Comparison of ENCODE assay signal across 7 mouse cellular contexts in genomic region chr7:130593375-130594239, GRCm38 (mm10). TPM values are rescaled to one million over a fixed set of nuclear protein-coding genes. Genes with fewer than 3 reads are reported as not detected.
DNase-seq lines count a peak whose midpoint lies in the region; ATAC-seq and TF ChIP-seq lines count a peak whose summit lies in the region.
"Not testable (repeated sequence)": the region's sequence is repeated elsewhere in the genome, so short reads cannot be mapped to it uniquely, and the experiment has no call there.

No protein-coding gene starts in this region.

- not testable (repeated sequence) for TF ChIP-seq POLR2A in kidney, adult 2 months (IDR thresholded peaks at IDR 0.05; ENCODE audit: low read depth, low read length)

- H3K36me3 ChIP-seq in forebrain, postnatal 0 days (ENCODE audit: insufficient read depth); hindbrain, embryonic 12.5 days; kidney, adult 2 months (ENCODE audit: control insufficient read depth, insufficient read depth, low read length); liver, postnatal 0 days (replicated peaks; ENCODE audit: insufficient read depth, low read length); midbrain, embryonic 16.5 days (ENCODE audit: control insufficient read depth, insufficient read depth, low read length): not testable (repeated sequence)

- DNase-seq in cerebellum, adult 11-12 months = peak; percentile 24
- DNase-seq in forebrain, postnatal 0 days = peak; percentile 41
- DNase-seq in kidney, adult 2 months = peak; percentile 57
- DNase-seq in liver, postnatal 0 days = not testable (repeated sequence)

- not testable (repeated sequence) for H3K27me3 ChIP-seq in forebrain, postnatal 0 days (ENCODE audit: insufficient read depth, low read length); hindbrain, embryonic 12.5 days; kidney, adult 2 months (replicated peaks; ENCODE audit: control insufficient read depth, insufficient read depth, low read length); liver, postnatal 0 days (ENCODE audit: insufficient read depth, low read length); midbrain, embryonic 16.5 days (ENCODE audit: control insufficient read depth, insufficient read depth, low read depth, low read length)

- H3K27ac ChIP-seq in forebrain, postnatal 0 days (ENCODE audit: low read depth, low read length); hindbrain, embryonic 12.5 days; midbrain, embryonic 16.5 days (ENCODE audit: low read length): not testable (repeated sequence)
- peak overlapping the region; percentile 89 for H3K27ac ChIP-seq in kidney, adult 2 months (ENCODE audit: insufficient read depth, low read depth, low read length)
- H3K27ac ChIP-seq in liver, postnatal 0 days (ENCODE audit: low read depth) = peak overlapping the region; percentile 62

- H3K4me2 ChIP-seq in forebrain, postnatal 0 days (ENCODE audit: low read depth); hindbrain, embryonic 12.5 days (replicated peaks); liver, postnatal 0 days (ENCODE audit: low read depth, low read length); midbrain, embryonic 16.5 days (ENCODE audit: low read length): not testable (repeated sequence)

- ATAC-seq in erythroblast, adult 5-6 weeks (replicated peaks; ENCODE audit: low FRiP score, poor library complexity, severe bottlenecking) = peak; percentile 58
- peak; percentile 83 for ATAC-seq in forebrain, postnatal 0 days
- ATAC-seq in hindbrain, embryonic 12.5 days (ENCODE audit: low FRiP score) = peak; percentile 75
- not testable (repeated sequence) for ATAC-seq in liver, postnatal 0 days
- ATAC-seq in midbrain, embryonic 16.5 days = peak; percentile 81

- not testable (repeated sequence) for H3K4me3 ChIP-seq in forebrain, postnatal 0 days (ENCODE audit: low read depth, low read length); hindbrain, embryonic 12.5 days; liver, postnatal 0 days (ENCODE audit: low read depth, low read length); midbrain, embryonic 16.5 days (ENCODE audit: low read depth, low read length)
- H3K4me3 ChIP-seq in kidney, adult 2 months (ENCODE audit: insufficient read depth, low read depth, low read length) = peak overlapping the region; percentile 42; the same call in 1 of the 2 replicates

- TF ChIP-seq EP300 in liver, postnatal 0 days (IDR thresholded peaks at IDR 0.05; ENCODE audit: low read depth) = not testable (repeated sequence)

- not testable (repeated sequence) for H3K4me1 ChIP-seq in forebrain, postnatal 0 days (ENCODE audit: insufficient read depth); hindbrain, embryonic 12.5 days; liver, postnatal 0 days (ENCODE audit: insufficient read depth)
- H3K4me1 ChIP-seq in kidney, adult 2 months (ENCODE audit: control insufficient read depth, insufficient read depth, low read length) = peaks cover 17% of the 10 kb centered on the region
- peaks cover 17% of the 10 kb centered on the region; the same call in 1 of the 2 replicates for H3K4me1 ChIP-seq in midbrain, embryonic 16.5 days (ENCODE audit: control insufficient read depth, insufficient read depth, low read length)

- H3K9me3 ChIP-seq in forebrain, postnatal 0 days (ENCODE audit: low read length); hindbrain, embryonic 12.5 days (replicated peaks); liver, postnatal 0 days (ENCODE audit: low read length); midbrain, embryonic 16.5 days (replicated peaks; ENCODE audit: control insufficient read depth, low read length, poor library complexity, severe bottlenecking): not testable (repeated sequence)

- WGBS in forebrain, postnatal 0 days = 15% methylated on average over 7 of the region's 11 CpGs
- 35% methylated on average over 8 of the region's 11 CpGs for WGBS in hindbrain, embryonic 12.5 days
- WGBS in kidney, adult 2 months = 30% methylated on average over 9 of the region's 11 CpGs
- 69% methylated on average over 7 of the region's 11 CpGs for WGBS in liver, postnatal 0 days (ENCODE audit: insufficient replicate concordance)
- 34% methylated on average over 7 of the region's 11 CpGs for WGBS in midbrain, embryonic 16.5 days

- not testable (repeated sequence) for H3K9ac ChIP-seq in forebrain, postnatal 0 days; hindbrain, embryonic 12.5 days; liver, postnatal 0 days (replicated peaks); midbrain, embryonic 16.5 days (ENCODE audit: low read depth, low read length)

- TF ChIP-seq CTCF in forebrain, postnatal 0 days (IDR thresholded peaks at IDR 0.05; ENCODE audit: low read depth); kidney, adult 2 months (conservative IDR thresholded peaks at IDR 0.05; ENCODE audit: insufficient read depth, insufficient read length, low read depth, low read length); liver, postnatal 0 days (IDR thresholded peaks at IDR 0.05; ENCODE audit: low read depth): not testable (repeated sequence)

RNA-seq across cellular contexts. Expression of gene Tacc2, which starts 16.4 kb away (rescaled TPM):
- total RNA-seq in erythroblast, adult 5-6 weeks (2015; ENCODE audit: low replicate concordance) = 0.19 and 4.8 TPM in 2 replicates
- 2.5 and 4.0 TPM in 2 replicates for total RNA-seq in erythroblast, adult 5-6 weeks (2017; ENCODE audit: low replicate concordance)
- total RNA-seq in forebrain, postnatal 0 days (2014; rRNA removed) = 49.1 and 54.1 TPM in 2 replicates
- 51.3 and 60.9 TPM in 2 replicates for polyA plus RNA-seq in forebrain, postnatal 0 days (2015; fragmentation: Nextera tagmentation; extraction: Ambion mirVana)
- 69.4 and 75.5 TPM in 2 replicates for polyA plus RNA-seq in hindbrain, embryonic 12.5 days (2016; fragmentation: Nextera tagmentation; extraction: Ambion mirVana)
- 72.2 and 78.4 TPM in 2 replicates for polyA plus RNA-seq in kidney, adult 2 months (2012; rRNA removed)
- polyA plus RNA-seq in liver, postnatal 0 days (2015; fragmentation: Nextera tagmentation; extraction: Ambion mirVana) = 3.5 and 3.8 TPM in 2 replicates
- polyA plus RNA-seq in midbrain, embryonic 16.5 days (2015; fragmentation: Nextera tagmentation; extraction: Ambion mirVana) = 61.1 and 66.3 TPM in 2 replicates

RNA-seq across cellular contexts. Expression of gene Nsmce4a, which starts 20.7 kb away (rescaled TPM):
- total RNA-seq in erythroblast, adult 5-6 weeks (2015; ENCODE audit: low replicate concordance) = 65.8 and 101 TPM in 2 replicates
- 52.1 and 75.8 TPM in 2 replicates for total RNA-seq in erythroblast, adult 5-6 weeks (2017; ENCODE audit: low replicate concordance)
- total RNA-seq in forebrain, postnatal 0 days (2014; rRNA removed) = 52.5 and 58.6 TPM in 2 replicates
- 76.8 and 87.6 TPM in 2 replicates for polyA plus RNA-seq in forebrain, postnatal 0 days (2015; fragmentation: Nextera tagmentation; extraction: Ambion mirVana)
- 132 and 145 TPM in 2 replicates for polyA plus RNA-seq in hindbrain, embryonic 12.5 days (2016; fragmentation: Nextera tagmentation; extraction: Ambion mirVana)
- 39.8 and 44.4 TPM in 2 replicates for polyA plus RNA-seq in kidney, adult 2 months (2012; rRNA removed)
- 67.8 and 72.6 TPM in 2 replicates for polyA plus RNA-seq in liver, postnatal 0 days (2015; fragmentation: Nextera tagmentation; extraction: Ambion mirVana)
- 70.3 and 73.2 TPM in 2 replicates for polyA plus RNA-seq in midbrain, embryonic 16.5 days (2015; fragmentation: Nextera tagmentation; extraction: Ambion mirVana)

Comparison
In these comparisons a context has a peak if more than half of its experiments do, and no peak if none do; other contexts are left out.
1. RNA of gene Tacc2, which starts 16.4 kb away (polyA plus RNA-seq): 72.2 to 78.4 TPM in kidney, adult 2 months, 69.4 to 75.5 TPM in hindbrain, embryonic 12.5 days, 61.1 to 66.3 TPM in midbrain, embryonic 16.5 days and 51.3 to 60.9 TPM in forebrain, postnatal 0 days; 3.5 to 3.8 TPM in liver, postnatal 0 days; every median in the first group is over 10 times any median in the second.